In the genomic region with DNA sequence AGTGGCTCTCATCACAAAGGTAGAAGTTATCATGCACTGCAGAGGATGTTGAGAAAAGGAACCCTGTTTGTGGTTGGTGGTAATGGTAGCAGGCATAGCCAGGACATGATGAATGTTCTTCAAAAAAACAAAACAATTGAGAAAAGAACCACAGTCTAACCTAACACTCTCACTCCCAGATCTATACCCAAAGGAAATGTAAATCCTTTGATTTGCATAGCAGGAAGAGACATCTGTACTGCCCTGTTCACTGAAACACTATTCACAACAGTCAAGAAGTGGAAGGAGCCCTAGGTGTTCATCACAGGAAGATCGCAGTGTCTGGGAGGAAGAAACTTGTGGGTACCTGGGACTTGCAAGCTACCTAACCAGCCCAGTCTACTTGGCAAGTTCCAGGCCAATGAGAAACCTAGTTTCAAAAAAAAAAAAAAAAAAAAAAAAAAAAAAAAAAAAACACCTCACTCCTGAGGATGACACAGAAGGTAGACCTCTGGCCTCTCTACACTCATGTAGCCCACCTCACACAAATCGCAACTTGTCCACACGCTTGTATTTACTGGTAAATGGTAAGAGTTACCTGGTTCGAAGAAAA, we compare ENCODE assay signal across 32 mouse cellular contexts.
"Had no signal": no experiment of that assay in that cellular context is flagged by ENCODE, and none has a peak within 500 bp of the region (broad histone marks: within the 10 kb centered on the region; RNA-seq: fewer than 3 reads in every experiment).

No protein-coding gene starts in this region.

- H3K27me3 ChIP-seq: limb, embryonic 12.5 days; limb, embryonic 13.5 days; limb, embryonic 15.5 days; liver, embryonic 12.5 days; liver, embryonic 13.5 days; liver, embryonic 15.5 days; lung, embryonic 15.5 days; midbrain, embryonic 12.5 days; midbrain, embryonic 13.5 days; midbrain, embryonic 15.5 days; neural tube, embryonic 12.5 days had no signal

- H3K4me3 ChIP-seq: limb, embryonic 10.5 days; limb, embryonic 12.5 days; limb, embryonic 13.5 days; limb, embryonic 15.5 days; liver, embryonic 12.5 days; liver, embryonic 13.5 days; liver, embryonic 15.5 days; lung, embryonic 15.5 days; megakaryocyte, embryonic 14.5 days; midbrain, embryonic 10.5 days; midbrain, embryonic 12.5 days; midbrain, embryonic 13.5 days; midbrain, embryonic 15.5 days; myocyte; neural tube, embryonic 12.5 days had no signal

- H3K9me3 ChIP-seq: limb, embryonic 10.5 days; limb, embryonic 12.5 days; limb, embryonic 13.5 days; limb, embryonic 15.5 days; liver, embryonic 12.5 days; liver, embryonic 13.5 days; liver, embryonic 15.5 days; lung, embryonic 15.5 days; megakaryocyte, embryonic 14.5 days; midbrain, embryonic 10.5 days; midbrain, embryonic 12.5 days; midbrain, embryonic 13.5 days; midbrain, embryonic 15.5 days; neural tube, embryonic 12.5 days had no signal

- H3K4me1 ChIP-seq: liver, embryonic 13.5 days; liver, embryonic 15.5 days; midbrain, embryonic 10.5 days; neural tube, embryonic 12.5 days had no signal

- H3K36me3 ChIP-seq: limb, embryonic 10.5 days; limb, embryonic 12.5 days; limb, embryonic 13.5 days; limb, embryonic 15.5 days; liver, embryonic 12.5 days; liver, embryonic 13.5 days; liver, embryonic 15.5 days; lung, embryonic 15.5 days; midbrain, embryonic 10.5 days; midbrain, embryonic 12.5 days; midbrain, embryonic 13.5 days; midbrain, embryonic 15.5 days; neural tube, embryonic 12.5 days had no signal

- ATAC-seq: liver, embryonic 12.5 days; liver, postnatal 0 days; lung, postnatal 0 days; midbrain, embryonic 13.5 days; midbrain, embryonic 15.5 days; midbrain, embryonic 16.5 days had no signal

- H3K9ac ChIP-seq: limb, embryonic 12.5 days; limb, embryonic 13.5 days; limb, embryonic 15.5 days; liver, embryonic 12.5 days; liver, embryonic 13.5 days; liver, embryonic 14.5 days; liver, embryonic 15.5 days; liver, postnatal 0 days; lung, embryonic 14.5 days; lung, embryonic 15.5 days; midbrain, embryonic 12.5 days; midbrain, embryonic 13.5 days; midbrain, embryonic 15.5 days; neural tube, embryonic 12.5 days had no signal

- H3K4me2 ChIP-seq: limb, embryonic 12.5 days; limb, embryonic 13.5 days; limb, embryonic 15.5 days; liver, embryonic 11.5 days; liver, embryonic 12.5 days; liver, embryonic 13.5 days; liver, embryonic 15.5 days; lung, embryonic 14.5 days; lung, embryonic 15.5 days; midbrain, embryonic 11.5 days; midbrain, embryonic 12.5 days; midbrain, embryonic 13.5 days; midbrain, embryonic 15.5 days; neural tube, embryonic 12.5 days had no signal

- H3K27ac ChIP-seq: limb, embryonic 10.5 days; limb, embryonic 12.5 days; limb, embryonic 13.5 days; limb, embryonic 15.5 days; liver, embryonic 12.5 days; liver, embryonic 13.5 days; liver, embryonic 14.5 days; liver, embryonic 15.5 days; lung, embryonic 15.5 days; macrophage; midbrain, embryonic 10.5 days; midbrain, embryonic 12.5 days; midbrain, embryonic 13.5 days; midbrain, embryonic 15.5 days; neural tube, embryonic 12.5 days had no signal

- DNase-seq: left cerebral cortex, postnatal 4 days; liver; liver, embryonic 13.5 days; liver, postnatal 0 days; lung, adult 18-20 months; lung, adult 2 months; lung, embryonic 14.5 days; lung, postnatal 10 days; lung, postnatal 14 days; lung, postnatal 36 days; lung, postnatal 4 days; midbrain, embryonic 14.5 days had no signal
